ENCODE assay signal across 13 mouse cellular contexts in genomic region chr3:94434305-94434704, GRCm38 (mm10). TPM values are rescaled to one million over a fixed set of nuclear protein-coding genes. Genes with fewer than 3 reads are reported as not detected.
"Had no signal": no experiment of that assay in that cellular context is flagged by ENCODE, and none has a peak within 500 bp of the region (broad histone marks: within the 10 kb centered on the region; RNA-seq: fewer than 3 reads in every experiment).

No protein-coding gene starts in this region.

- H3K36me3 ChIP-seq: limb, embryonic 13.5 days had no signal

- H3K4me3 ChIP-seq: limb, embryonic 13.5 days; midbrain, embryonic 12.5 days; neural tube, embryonic 13.5 days had no signal

- H3K9me3 ChIP-seq: limb, embryonic 13.5 days; midbrain, embryonic 12.5 days; neural tube, embryonic 13.5 days had no signal

- H3K4me1 ChIP-seq: limb, embryonic 13.5 days; midbrain, embryonic 12.5 days; neural tube, embryonic 13.5 days had no signal

- DNase-seq: kidney, postnatal 14 days; left cerebral cortex, postnatal 4 days; lung, adult 18-20 months; retina, postnatal 1 day; right cerebral cortex, postnatal 14 days; thymus, adult 18-20 months; thymus, postnatal 14 days had no signal

- H3K27ac ChIP-seq: hindbrain, postnatal 0 days; limb, embryonic 13.5 days; midbrain, embryonic 12.5 days; neural tube, embryonic 13.5 days had no signal

- H3K4me2 ChIP-seq: limb, embryonic 13.5 days; midbrain, embryonic 12.5 days; neural tube, embryonic 13.5 days had no signal

- H3K9ac ChIP-seq: limb, embryonic 13.5 days; midbrain, embryonic 12.5 days; neural tube, embryonic 13.5 days had no signal

- H3K27me3 ChIP-seq: limb, embryonic 13.5 days; midbrain, embryonic 12.5 days; neural tube, embryonic 13.5 days had no signal

- ATAC-seq: hindbrain, postnatal 0 days; midbrain, embryonic 16.5 days had no signal

RNA-seq across cellular contexts. Expression of gene Oaz3, which starts 9.4 kb away (rescaled TPM):
- polyA plus RNA-seq: spleen, adult 2 months had no signal

RNA-seq across cellular contexts. Expression of gene Celf3, which starts 43.8 kb away (rescaled TPM):
- polyA plus RNA-seq: spleen, adult 2 months had no signal
